Mouse (Mus musculus) stomach, postnatal 0 days (tissue): ENCODE measurements around the gene Uggt1. TPM values are rescaled to one million over a fixed set of nuclear protein-coding genes. Genes with fewer than 3 reads are reported as not detected.

Experiments
- ATAC-seq: fragments of 200-750 bp; cut with Nextera tagmentation; 2 replicates; pipeline ENCODE4 v1.8.0; 2017; ENCODE audit not compliant: low FRiP score, low TSS enrichment
- DNase-seq: peaks from one replicate; pipeline ENCODE4 v3.0.0-alpha.2; 2016; ENCODE audit warnings: low spot score
- H3K27ac ChIP-seq: fragments of 300-500 bp; sonication (generic); replicated peaks from 2 replicates; pipeline ENCODE4 v1.5.1; 2014; ENCODE audit warnings: mild to moderate bottlenecking, control low read depth
- H3K27me3 ChIP-seq: fragments of 300-500 bp; sonication (generic); 2 replicates; pipeline ENCODE4 v1.6.1; 2014; ENCODE audit warnings: low read length; ENCODE audit not compliant: control insufficient read depth, insufficient read depth
- H3K36me3 ChIP-seq: fragments of 300-500 bp; sonication (generic); 2 replicates; pipeline ENCODE4 v1.6.1; 2014; ENCODE audit warnings: low read length, mixed read lengths; ENCODE audit not compliant: control insufficient read depth, insufficient read depth
- H3K4me1 ChIP-seq: fragments of 300-500 bp; sonication (generic); replicated peaks from 2 replicates; pipeline ENCODE4 v1.6.1; 2014; ENCODE audit warnings: antibody characterized with exemption; ENCODE audit not compliant: control insufficient read depth, insufficient read depth
- H3K4me2 ChIP-seq: fragments of 300-500 bp; sonication (generic); replicated peaks from 2 replicates; pipeline ENCODE4 v1.6.1; 2014; ENCODE audit warnings: low read depth, mild to moderate bottlenecking, control low read depth, moderate library complexity
- H3K4me3 ChIP-seq: fragments of 300-500 bp; sonication (generic); 2 replicates; pipeline ENCODE4 v1.5.1; 2014; ENCODE audit warnings: low read depth, low read length, control low read depth
- H3K9ac ChIP-seq: fragments of 300-500 bp; sonication (generic); 2 replicates; pipeline ENCODE4 v1.6.1; 2014; ENCODE audit warnings: mild to moderate bottlenecking, low read length, control low read depth, mixed read lengths
- H3K9me3 ChIP-seq: fragments of 300-500 bp; sonication (generic); 2 replicates; pipeline ENCODE4 v1.6.1; 2016; ENCODE audit warnings: low read length; ENCODE audit not compliant: control insufficient read depth
- CTCF ChIP-seq: IDR thresholded peaks from 2 replicates; pipeline ENCODE4 v1.5.1; 2016; ENCODE audit warnings: antibody characterized with exemption, low read depth, mild to moderate bottlenecking, moderate library complexity
- EP300 ChIP-seq: optimal IDR thresholded peaks from 2 replicates; pipeline ENCODE3; 2016; ENCODE audit warnings: antibody characterized with exemption
- WGBS: fragments of 180-500 bp; shearing (Covaris S2); extraction: QIAGEN DNeasy Blood & Tissue Kit; methylation state at CpG from one replicate; pipeline ENCODE4 v1.1.7; 2014; 5-methylcytosine and 5-hydroxymethylcytosine counted together
- polyA plus RNA-seq: library from polyadenylated mRNA; unstranded; fragments of >200 nt; fragmentation: Nextera tagmentation; extraction: Ambion mirVana; gene quantifications from 2 replicates; pipeline ENCODE4 v1.2.1, GENCODE M21; 2015

The Uggt1 gene
- polyA plus RNA-seq, result 28.9 and 31.7 TPM in 2 replicates

DNA sequence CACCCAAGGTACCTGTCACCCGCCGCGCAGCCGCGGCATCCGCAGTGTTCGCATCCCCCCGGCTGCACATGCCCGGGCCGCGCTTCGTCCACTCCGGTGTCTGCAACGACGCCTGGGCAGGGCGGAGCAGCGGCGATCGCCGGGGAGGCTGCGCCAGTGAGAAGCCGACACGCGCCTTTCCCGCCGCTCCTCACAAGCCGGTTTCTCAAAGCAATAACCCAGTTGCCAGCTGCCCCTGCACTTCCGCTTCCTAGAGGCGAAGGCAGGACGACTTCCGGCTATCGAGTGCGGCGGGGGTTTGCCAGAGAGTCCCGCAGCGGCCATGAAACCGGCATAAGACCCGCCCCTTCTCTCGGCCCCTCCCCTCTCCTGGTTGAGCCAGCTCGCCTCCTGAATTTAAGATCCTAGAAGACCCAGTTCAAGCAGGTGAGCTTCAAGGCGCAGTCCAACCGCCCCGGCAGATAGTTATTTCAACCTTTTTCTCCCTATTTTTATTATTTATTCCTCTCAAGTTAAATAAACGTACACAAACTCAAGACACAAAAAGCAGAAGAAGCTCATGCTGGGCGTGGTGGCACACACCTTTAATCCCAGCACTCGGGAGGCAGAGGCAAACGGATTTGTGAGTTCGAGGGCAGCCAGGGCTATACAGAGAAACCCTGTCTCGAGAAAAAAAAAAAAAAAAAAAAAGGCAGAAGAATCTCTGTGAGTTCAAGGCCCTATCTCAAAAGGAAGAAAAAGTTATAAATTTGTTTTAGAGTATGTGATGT, at the start of gene Uggt1:
Uggt1 (minus strand) TSS at position 663 of the 770 bp plus-strand sequence.
- H3K9ac ChIP-seq, result peak within 1 kb of the TSS; percentile 84
- peak within 1 kb of the TSS; percentile 81 for H3K4me3 ChIP-seq
- no peaks in the 10 kb centered on the region for H3K36me3 ChIP-seq
- no peaks in the 10 kb centered on the region for H3K27me3 ChIP-seq
- peak; percentile 98 for ATAC-seq
- H3K9me3 ChIP-seq, result no peaks in the 10 kb centered on the region
- H3K27ac ChIP-seq, result peak within 1 kb of the TSS; percentile 91
- H3K4me1 ChIP-seq, result no peaks in the 10 kb centered on the region
- TF ChIP-seq EP300, result no peak
- TF ChIP-seq CTCF, result no peak
- H3K4me2 ChIP-seq, result peak within 1 kb of the TSS; percentile 92
- DNase-seq, result peak; percentile 98
- 2% methylated on average over 41 of the region's 49 CpGs for WGBS

DNA sequence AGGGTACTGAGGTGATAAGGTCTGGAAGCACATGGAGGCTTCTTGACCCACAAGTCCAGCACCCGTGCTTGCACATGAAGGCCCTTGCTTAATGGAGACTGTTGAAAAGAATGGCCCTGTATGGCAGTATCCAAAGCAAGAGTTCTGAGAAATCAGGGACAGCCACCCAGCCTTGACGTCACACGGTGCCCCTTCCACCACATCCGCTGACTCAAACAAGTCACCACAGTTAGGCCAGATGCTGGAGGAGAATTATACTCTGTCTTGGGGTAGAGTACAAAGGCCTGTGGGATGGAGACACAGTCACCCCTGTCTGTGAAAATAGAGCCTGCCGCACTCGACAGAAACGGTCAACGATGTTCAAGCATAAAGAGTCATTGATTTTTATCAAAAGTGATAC, 49.0 kb upstream of the Uggt1 start:
- 89% methylated on average over 8 of the region's 8 CpGs for WGBS

DNA sequence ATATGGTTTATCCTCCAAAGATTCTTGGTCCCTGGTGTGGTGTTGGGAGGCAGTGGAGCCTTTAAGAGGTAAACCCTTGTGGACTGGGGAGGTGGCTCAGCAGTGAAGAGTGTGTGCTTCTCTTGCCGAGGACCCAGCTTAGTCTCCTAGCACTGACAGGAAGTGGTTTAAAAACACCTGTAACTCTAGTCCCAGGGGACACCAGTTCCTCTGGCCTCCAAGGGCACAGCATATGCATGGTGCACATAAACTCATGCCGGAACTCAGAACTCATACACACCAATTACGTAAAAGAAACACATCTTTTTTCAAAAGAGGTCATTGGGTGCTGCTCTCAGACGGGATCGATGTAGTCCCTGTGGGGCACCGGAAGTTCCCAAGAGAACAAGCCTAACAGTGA, 37.3 kb upstream of the Uggt1 start:
- no peaks in the 10 kb centered on the region for H3K36me3 ChIP-seq
- H3K27ac ChIP-seq, result no peak overlapping the region
- no peaks in the 10 kb centered on the region for H3K4me1 ChIP-seq
- WGBS, result 83% methylated on average over 6 of the region's 6 CpGs
- ATAC-seq, result no peak
- DNase-seq, result no peak
- TF ChIP-seq CTCF, result no peak
- no peak for TF ChIP-seq EP300
- H3K4me3 ChIP-seq, result no peak overlapping the region
- no peaks in the 10 kb centered on the region for H3K27me3 ChIP-seq
- no peak overlapping the region for H3K4me2 ChIP-seq
- H3K9ac ChIP-seq, result no peak overlapping the region
- H3K9me3 ChIP-seq, result no peaks in the 10 kb centered on the region

More for the DNA sequence above, 49.0 kb upstream of the Uggt1 start:
- Histone ChIP-seq H3K27ac (no peak overlapping the region), H3K9ac (no peak overlapping the region), H3K36me3 (no peaks in the 10 kb centered on the region), H3K9me3 (no peaks in the 10 kb centered on the region), H3K4me2 (no peak overlapping the region), H3K4me3 (no peak overlapping the region), H3K4me1 (no peaks in the 10 kb centered on the region), H3K27me3 (no peaks in the 10 kb centered on the region; the same call in 1 of the 2 replicates)
- TF ChIP-seq CTCF, result no peak
- TF ChIP-seq EP300, result no peak
- ATAC-seq (no peak), DNase-seq (no peak)

GRCm38 (mm10) chr1:36280938-36281337, 36.4 kb upstream of the Uggt1 start:
- H3K27me3 ChIP-seq, result no peaks in the 10 kb centered on the region

GRCm38 (mm10) chr1:36279202-36279601, 34.7 kb upstream of the Uggt1 start:
- H3K4me2 ChIP-seq, result no peak overlapping the region
- no peak overlapping the region for H3K9ac ChIP-seq
- no peak overlapping the region for H3K4me3 ChIP-seq
- no peak overlapping the region for H3K27ac ChIP-seq
- 19% methylated on average over 3 of the region's 3 CpGs for WGBS
- peak; percentile 89 for DNase-seq
- peak; percentile 22; the same call in 1 of the 2 replicates for ATAC-seq
- H3K27me3 ChIP-seq, result no peaks in the 10 kb centered on the region
- H3K36me3 ChIP-seq, result no peaks in the 10 kb centered on the region
- H3K4me1 ChIP-seq, result peaks cover 3% of the 10 kb centered on the region; the same call in 1 of the 2 replicates
- no peak for TF ChIP-seq EP300
- peak; percentile 89 for TF ChIP-seq CTCF
- H3K9me3 ChIP-seq, result no peaks in the 10 kb centered on the region

More at GRCm38 (mm10) chr1:36280938-36281337, 36.4 kb upstream of the Uggt1 start:
- no peak overlapping the region for H3K4me3 ChIP-seq
- 94% methylated on average over 3 of the region's 3 CpGs for WGBS
- H3K27ac ChIP-seq, result no peak overlapping the region
- no peaks in the 10 kb centered on the region for H3K9me3 ChIP-seq
- no peak for TF ChIP-seq CTCF
- no peak for TF ChIP-seq EP300
- ATAC-seq, result no peak
- no peak overlapping the region for H3K9ac ChIP-seq
- no peaks in the 10 kb centered on the region for H3K36me3 ChIP-seq
- H3K4me2 ChIP-seq, result no peak overlapping the region
- DNase-seq, result no peak
- no peaks in the 10 kb centered on the region for H3K4me1 ChIP-seq

GRCm38 (mm10) chr1:36277267-36278060, 32.9 kb upstream of the Uggt1 start:
- Histone ChIP-seq H3K9ac (no peak overlapping the region), H3K4me1 (peaks cover 3% of the 10 kb centered on the region; the same call in 1 of the 2 replicates), H3K4me2 (no peak overlapping the region), H3K4me3 (no peak overlapping the region), H3K36me3 (no peaks in the 10 kb centered on the region), H3K27me3 (no peaks in the 10 kb centered on the region), H3K27ac (no peak overlapping the region), H3K9me3 (no peaks in the 10 kb centered on the region)
- TF ChIP-seq CTCF (peak; percentile 90), EP300 (no peak)
- WGBS, result 22% methylated on average over 7 of the region's 7 CpGs
- ATAC-seq, result no peak
- peak; percentile 86 for DNase-seq
